ENCODE assay signal across 8 mouse cellular contexts in the genomic region with DNA sequence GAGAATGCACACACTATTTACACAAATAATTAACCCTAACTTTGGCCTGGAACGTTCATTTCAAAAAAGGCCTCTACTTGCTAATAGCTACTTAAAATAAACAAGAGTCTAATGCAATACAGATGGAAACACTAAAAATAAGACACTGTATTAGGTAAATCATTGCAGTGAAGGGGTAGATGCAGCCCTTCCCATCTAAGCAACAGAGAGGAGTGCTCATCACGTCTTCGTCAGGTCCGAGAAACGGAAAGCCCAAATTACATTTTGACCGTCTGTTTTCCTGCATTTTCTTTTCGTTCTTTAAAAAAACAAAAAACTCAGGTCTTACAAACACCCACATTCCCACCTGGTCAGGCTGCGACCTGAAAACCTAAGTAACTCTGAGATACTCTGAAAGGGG. TPM values are rescaled to one million over a fixed set of nuclear protein-coding genes. Genes with fewer than 3 reads are reported as not detected.
DNase-seq lines count a peak whose midpoint lies in the region; ATAC-seq and TF ChIP-seq lines count a peak whose summit lies in the region.

No protein-coding gene starts in this region.

- WGBS in spleen, adult 2 months, result 19% methylated on average over 8 of the region's 8 CpGs
- 15% methylated on average over 8 of the region's 8 CpGs for WGBS in limb, embryonic 15.5 days
- 19% methylated on average over 8 of the region's 8 CpGs for WGBS in stomach, postnatal 0 days

- DNase-seq in embryo, embryonic 10.5 days (ENCODE audit: low spot score), result peak; percentile 10
- DNase-seq in embryo, embryonic 10 days (ENCODE audit: low spot score), result no peak
- DNase-seq in spleen, adult 2 months (ENCODE audit: low read depth in 1 of 2, low spot score in 2 of 2), result no peak
- no peak for DNase-seq in spleen, adult 18-20 months
- DNase-seq in stomach, postnatal 0 days (ENCODE audit: low spot score), result no peak
- DNase-seq in left cerebral cortex, postnatal 14 days (ENCODE audit: low spot score in 2 of 2), result no peak
- DNase-seq in right cerebral cortex, postnatal 14 days, result no peak

- no peak for TF ChIP-seq EP300 in stomach, postnatal 0 days (optimal IDR thresholded peaks at IDR 0.05)

- no peaks in the 10 kb centered on the region for H3K9me3 ChIP-seq in limb, embryonic 15.5 days
- H3K9me3 ChIP-seq in stomach, postnatal 0 days (ENCODE audit: control insufficient read depth, low read length), result no peaks in the 10 kb centered on the region

- H3K4me2 ChIP-seq in limb, embryonic 15.5 days, result peak overlapping the region; percentile 95
- peak overlapping the region; percentile 99 for H3K4me2 ChIP-seq in stomach, postnatal 0 days (replicated peaks; ENCODE audit: low read depth)

- intact Hi-C loops in left cerebral cortex, postnatal 14 days (cut with DNase I), result loop anchor here (10.0 kb wide), 1 partner anchor 715 kb away; no protein-coding TSS in a partner anchor

- no peak for ATAC-seq in limb, embryonic 15.5 days (ENCODE audit: insufficient number of reproducible peaks, low FRiP score, low TSS enrichment, low read depth)
- ATAC-seq in stomach, postnatal 0 days (ENCODE audit: low FRiP score, low TSS enrichment), result no peak

- no peaks in the 10 kb centered on the region for H3K36me3 ChIP-seq in spleen, adult 2 months (ENCODE audit: control insufficient read depth, insufficient read depth, low read length)
- no peaks in the 10 kb centered on the region for H3K36me3 ChIP-seq in limb, embryonic 15.5 days
- no peaks in the 10 kb centered on the region for H3K36me3 ChIP-seq in stomach, postnatal 0 days (ENCODE audit: control insufficient read depth, insufficient read depth, low read length)

- H3K27ac ChIP-seq in spleen, adult 2 months (ENCODE audit: insufficient read depth, low read length), result no peak overlapping the region
- no peak overlapping the region for H3K27ac ChIP-seq in limb, embryonic 15.5 days
- H3K27ac ChIP-seq in stomach, postnatal 0 days (replicated peaks), result no peak overlapping the region

- peak overlapping the region; percentile 94 for H3K4me3 ChIP-seq in spleen, adult 2 months (ENCODE audit: extremely low read depth, insufficient read depth, insufficient read length)
- H3K4me3 ChIP-seq in limb, embryonic 15.5 days, result peak overlapping the region; percentile 68
- peak overlapping the region; percentile 73 for H3K4me3 ChIP-seq in stomach, postnatal 0 days (ENCODE audit: low read depth, low read length)

- TF ChIP-seq POLR2A in spleen, adult 2 months (IDR thresholded peaks at IDR 0.05; ENCODE audit: low read depth, low read length), result no peak

- peaks cover 7% of the 10 kb centered on the region; the same call in 1 of the 2 replicates for H3K4me1 ChIP-seq in spleen, adult 2 months (ENCODE audit: control insufficient read depth, insufficient read depth, insufficient read length)
- peaks cover 9% of the 10 kb centered on the region for H3K4me1 ChIP-seq in limb, embryonic 15.5 days
- no peaks in the 10 kb centered on the region for H3K4me1 ChIP-seq in stomach, postnatal 0 days (replicated peaks; ENCODE audit: control insufficient read depth, insufficient read depth)

- H3K27me3 ChIP-seq in spleen, adult 2 months (ENCODE audit: control insufficient read depth, insufficient read depth, low read length), result no peaks in the 10 kb centered on the region
- H3K27me3 ChIP-seq in limb, embryonic 15.5 days, result peaks cover 10% of the 10 kb centered on the region; the same call in 1 of the 2 replicates
- H3K27me3 ChIP-seq in stomach, postnatal 0 days (ENCODE audit: control insufficient read depth, insufficient read depth, low read length), result no peaks in the 10 kb centered on the region

- H3K9ac ChIP-seq in limb, embryonic 15.5 days, result peak overlapping the region; percentile 55
- H3K9ac ChIP-seq in stomach, postnatal 0 days (ENCODE audit: low read length), result peak overlapping the region; percentile 66

- no peak for TF ChIP-seq CTCF in spleen, adult 2 months (IDR thresholded peaks at IDR 0.05; ENCODE audit: extremely low read depth, insufficient read depth, insufficient read length, insufficient replicate concordance)
- TF ChIP-seq CTCF in stomach, postnatal 0 days (IDR thresholded peaks at IDR 0.05; ENCODE audit: low read depth), result no peak

RNA-seq across cellular contexts. Expression of gene Vps13a, which starts 0.9 kb away (rescaled TPM):
- polyA plus RNA-seq in spleen, adult 2 months (2012; rRNA removed), result 2.3 and 2.9 TPM in 2 replicates
- 7.2 and 7.6 TPM in 2 replicates for polyA plus RNA-seq in limb, embryonic 15.5 days (2015; fragmentation: Nextera tagmentation; extraction: Ambion mirVana)
- 5.9 and 6.2 TPM in 2 replicates for polyA plus RNA-seq in stomach, postnatal 0 days (2015; fragmentation: Nextera tagmentation; extraction: Ambion mirVana)
- total RNA-seq in left cerebral cortex, postnatal 14 days (2021), result 10 to 100 TPM; 62.3 to 64.0 TPM
